Mouse (Mus musculus) mesoderm, embryonic 11.5 days (tissue): ENCODE measurements at regions not wholly inside any gene's neighbourhood (a gene's known extent, or its start where the extent isn't known, plus 50 kb on each side); places are given as distances from the start of the nearest gene placed in this dataset.
"Not testable (repeated sequence)": the region's sequence is repeated elsewhere in the genome, so short reads cannot be mapped to it uniquely, and the experiment has no call there.

Source experiments
- DNase-seq: peaks from one replicate; pipeline ENCODE4 v3.0.0-alpha.2; 2012; ENCODE audit warnings: low read depth, low spot score

DNA sequence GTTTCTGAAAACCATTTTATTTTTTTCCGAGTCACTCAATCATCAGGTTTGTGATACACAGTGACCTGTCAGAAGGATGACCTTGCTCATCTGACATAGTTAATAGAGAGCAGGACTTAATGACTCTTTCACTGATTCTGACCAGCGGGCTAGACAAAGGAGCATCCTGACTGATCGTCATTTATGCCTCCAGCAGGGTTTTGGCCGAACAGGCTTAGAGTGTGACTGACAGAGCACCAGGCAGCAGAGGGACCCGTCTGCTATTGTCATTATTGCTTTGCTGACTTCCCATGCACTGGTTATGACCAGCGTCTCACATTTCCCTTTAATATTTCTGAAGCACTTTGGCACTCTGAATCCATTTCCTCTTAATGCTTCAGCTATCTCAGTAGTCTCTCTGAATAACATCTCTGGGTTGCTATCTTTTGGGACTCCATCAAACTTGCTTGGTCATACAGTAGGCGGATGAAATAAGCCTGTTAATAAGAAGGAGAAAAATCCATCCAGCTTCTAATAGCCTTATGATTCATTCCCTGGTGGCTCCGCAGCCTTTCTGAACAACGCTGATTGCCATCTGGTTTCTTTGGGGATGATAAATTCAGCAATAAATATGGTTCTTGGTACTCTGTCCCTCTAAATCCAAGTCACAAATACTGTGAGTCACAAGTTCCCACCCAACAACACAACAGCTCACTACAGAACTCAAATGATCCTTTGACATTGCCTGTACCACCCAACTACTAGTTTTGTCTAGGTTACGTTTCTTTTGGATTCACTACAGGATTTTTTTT, 820.8 kb upstream of the Sox9 start:
- peak; percentile 44 for DNase-seq

DNA sequence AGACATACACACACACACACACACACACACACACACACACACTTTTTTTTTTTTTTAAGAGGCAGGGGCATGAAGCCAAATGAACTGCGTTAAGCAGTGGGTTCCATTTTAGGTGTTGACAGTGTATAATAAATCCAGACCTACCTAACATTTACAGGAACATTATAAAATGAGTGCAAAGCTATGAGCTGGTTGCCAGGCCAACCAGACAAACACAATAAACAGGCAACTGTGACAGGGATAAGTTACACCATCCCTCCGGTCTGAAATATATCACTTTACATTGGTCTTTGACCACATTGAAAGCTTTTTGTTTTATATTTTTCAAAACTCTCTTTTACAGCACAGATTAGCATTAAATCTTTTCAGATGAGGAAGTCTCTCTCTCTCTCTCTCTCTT, 820.2 kb upstream of the Sox9 start:
- DNase-seq: peak; percentile 59

GRCm38 (mm10) chr11:111964066-111964465, 818.0 kb upstream of the Sox9 start:
- no peak for DNase-seq

DNA sequence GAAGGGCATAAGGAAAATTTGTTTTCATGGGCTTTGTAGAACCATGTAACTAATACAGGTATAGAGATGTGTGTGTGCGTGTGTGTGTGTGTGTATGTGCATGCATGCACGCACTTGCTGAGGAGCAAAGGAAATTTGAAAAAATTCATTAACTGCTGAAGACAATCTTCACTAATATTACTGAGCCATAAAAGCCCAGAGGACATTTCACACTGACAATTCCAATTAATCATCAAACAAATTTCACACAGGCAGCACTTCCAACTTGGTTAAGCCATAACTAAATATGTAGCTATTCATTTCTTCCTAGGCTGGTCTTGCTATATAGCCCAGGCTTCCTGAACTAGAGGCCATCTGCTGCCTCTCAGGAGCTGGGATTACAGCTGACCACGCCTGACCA, 815.6 kb upstream of the Sox9 start:
- no peak for DNase-seq

DNA sequence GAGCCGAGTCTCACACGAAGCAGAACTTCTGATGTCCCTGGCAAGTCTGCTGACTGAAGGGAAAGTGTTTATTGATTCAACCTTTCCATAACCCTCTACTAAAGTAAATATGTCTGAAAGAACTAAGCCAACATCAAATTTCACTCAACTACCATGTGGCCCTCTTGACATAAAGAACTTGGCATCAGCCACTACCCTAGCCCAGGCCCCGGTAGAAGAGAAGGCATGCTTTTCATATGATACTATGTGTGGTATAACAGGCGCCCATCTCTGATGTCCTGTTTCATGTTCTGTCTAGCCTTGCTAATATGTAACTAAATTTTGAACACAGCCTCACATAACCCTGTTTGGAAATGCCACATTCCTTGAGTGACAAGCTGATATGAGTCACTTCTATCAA, 811.0 kb upstream of the Sox9 start:
- DNase-seq: no peak

- no peak for DNase-seq
Measured at GRCm38 (mm10) chr11:111978667-111979066, 803.4 kb upstream of the Sox9 start.

DNA sequence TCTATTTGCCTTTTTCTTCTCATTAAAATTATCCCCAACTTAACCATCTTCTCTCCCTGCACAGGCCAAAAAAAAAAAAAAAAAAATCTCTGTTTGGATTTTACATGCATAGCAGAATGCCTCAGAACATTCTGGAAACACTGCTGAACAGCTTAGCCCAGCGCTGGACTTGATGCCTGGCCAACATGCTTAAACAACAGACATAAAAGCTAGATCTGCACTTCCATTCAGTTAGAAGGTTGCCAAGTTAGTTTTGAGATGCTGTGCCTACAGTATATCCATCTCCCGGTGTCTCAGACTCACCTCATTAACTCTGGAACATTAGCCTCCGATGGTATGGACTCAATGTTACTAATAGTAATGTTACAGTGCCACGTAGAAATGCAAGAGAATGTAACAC, 785.6 kb upstream of the Sox9 start:
- DNase-seq: no peak

DNA sequence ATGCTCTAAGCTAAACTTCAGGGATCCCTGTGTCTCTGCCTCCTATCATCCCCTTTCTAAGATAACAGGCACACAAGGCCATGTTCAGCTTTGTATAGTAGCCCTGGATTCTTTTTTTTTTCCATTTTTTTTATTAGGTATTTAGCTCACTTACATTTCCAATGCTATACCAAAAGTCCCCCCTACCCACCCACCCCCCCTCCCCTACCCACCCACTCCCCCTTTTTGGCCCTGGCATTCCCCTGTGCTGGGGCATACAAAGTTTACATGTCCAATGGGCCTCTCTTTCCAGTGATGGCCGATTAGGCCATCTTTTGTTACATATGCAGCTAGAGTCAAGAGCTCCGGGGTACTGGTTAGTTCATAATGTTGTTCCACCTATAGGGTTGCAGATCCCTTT, 771.2 kb upstream of the Sox9 start:
- not testable (repeated sequence) for DNase-seq

GRCm38 (mm10) chr11:112017906-112018305, 764.1 kb upstream of the Sox9 start:
- DNase-seq: no peak

GRCm38 (mm10) chr11:112028031-112028430, 754.0 kb upstream of the Sox9 start:
- peak; percentile 58 for DNase-seq

DNA sequence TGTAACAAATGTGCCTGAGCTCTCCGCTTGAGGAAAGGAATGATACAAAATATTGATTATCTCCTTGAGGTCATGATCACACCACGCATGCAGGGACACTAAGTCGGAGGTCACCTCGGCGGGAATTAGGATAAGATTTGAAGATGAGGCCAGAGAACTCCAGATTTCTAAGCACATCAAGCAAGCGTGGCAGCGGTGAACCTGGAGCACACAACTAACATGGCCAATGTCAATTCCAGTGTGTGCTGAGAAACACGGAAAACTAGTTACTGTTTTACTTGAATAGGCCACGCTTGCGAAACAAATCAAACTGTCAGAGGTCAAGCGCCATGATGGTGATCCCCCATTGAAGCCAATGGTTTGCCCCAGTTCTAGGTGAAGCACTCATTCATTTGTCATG, 743.3 kb upstream of the Sox9 start:
- DNase-seq: no peak

GRCm38 (mm10) chr11:112044455-112044854, 737.6 kb upstream of the Sox9 start:
- DNase-seq: no peak

DNA sequence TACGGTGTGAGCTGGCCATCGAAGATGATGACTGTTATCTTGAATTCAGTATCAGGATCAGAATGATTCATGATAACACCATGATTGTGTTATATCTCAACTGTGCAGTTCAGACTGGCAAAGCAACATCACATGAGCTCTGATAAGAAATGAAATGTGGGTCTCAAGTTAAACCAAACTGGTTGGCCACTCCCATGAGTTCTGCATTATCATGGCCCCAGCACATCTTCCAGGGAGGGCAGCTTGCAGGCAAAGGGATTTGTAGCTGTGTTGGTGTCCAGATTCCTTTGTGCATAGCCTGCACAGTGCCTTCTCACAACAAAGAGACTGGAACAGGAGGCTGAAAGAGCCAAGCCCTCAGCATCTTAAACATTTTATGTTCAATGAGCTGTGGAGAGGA, 736.7 kb upstream of the Sox9 start:
- no peak for DNase-seq

GRCm38 (mm10) chr11:112050362-112050761, 731.7 kb upstream of the Sox9 start:
- no peak for DNase-seq

GRCm38 (mm10) chr11:112055591-112055990, 726.4 kb upstream of the Sox9 start:
- DNase-seq: no peak

GRCm38 (mm10) chr11:112067176-112067575, 714.8 kb upstream of the Sox9 start:
- peak; percentile 14 for DNase-seq

- DNase-seq: no peak
Measured at GRCm38 (mm10) chr11:112068821-112069220, 713.2 kb upstream of the Sox9 start.

GRCm38 (mm10) chr11:112071571-112071970, 710.5 kb upstream of the Sox9 start:
- DNase-seq: no peak

GRCm38 (mm10) chr11:112081386-112081785, 700.6 kb upstream of the Sox9 start:
- DNase-seq: no peak

GRCm38 (mm10) chr11:112083019-112083418, 699.0 kb upstream of the Sox9 start:
- DNase-seq: no peak

- no peak for DNase-seq
Measured at GRCm38 (mm10) chr11:112092168-112092567, 689.9 kb upstream of the Sox9 start.

DNA sequence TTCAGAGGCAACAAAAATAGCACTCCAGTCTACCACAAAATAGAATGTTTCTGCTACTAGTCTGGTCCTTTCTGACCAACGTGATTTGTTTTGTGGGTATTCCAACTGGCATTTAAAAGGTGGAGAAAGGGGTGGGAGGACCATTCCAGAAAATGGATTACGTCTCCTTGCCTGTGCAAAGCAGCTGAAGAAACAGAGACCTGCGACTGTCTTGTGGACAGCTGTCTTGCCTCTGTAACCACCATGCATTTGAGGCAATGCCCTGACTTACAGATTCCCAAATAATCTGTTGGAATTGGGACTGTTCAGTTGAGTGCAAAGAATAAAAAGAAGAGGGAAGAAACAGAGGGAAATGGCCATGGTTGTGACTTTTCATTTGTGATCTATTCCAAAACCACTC, 687.0 kb upstream of the Sox9 start:
- no peak for DNase-seq

DNA sequence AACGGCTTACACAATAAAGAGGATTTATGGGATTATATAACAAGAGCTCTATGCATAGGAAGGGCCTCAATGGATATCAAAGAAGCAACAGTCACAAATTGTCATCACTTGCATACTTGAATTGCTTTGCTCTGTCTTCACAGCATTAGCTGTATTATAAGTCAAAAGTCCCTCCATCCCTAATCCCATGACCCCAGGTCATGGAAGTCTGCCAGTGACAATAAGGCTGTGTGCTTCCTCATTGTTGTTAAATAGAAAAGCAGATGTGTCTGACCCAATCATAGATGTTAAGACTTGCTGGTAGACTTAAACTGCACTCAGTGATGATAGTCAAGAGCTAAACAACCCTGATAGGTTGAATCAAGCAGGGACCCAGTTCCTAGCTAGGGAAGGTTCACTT, 683.9 kb upstream of the Sox9 start:
- no peak for DNase-seq

DNA sequence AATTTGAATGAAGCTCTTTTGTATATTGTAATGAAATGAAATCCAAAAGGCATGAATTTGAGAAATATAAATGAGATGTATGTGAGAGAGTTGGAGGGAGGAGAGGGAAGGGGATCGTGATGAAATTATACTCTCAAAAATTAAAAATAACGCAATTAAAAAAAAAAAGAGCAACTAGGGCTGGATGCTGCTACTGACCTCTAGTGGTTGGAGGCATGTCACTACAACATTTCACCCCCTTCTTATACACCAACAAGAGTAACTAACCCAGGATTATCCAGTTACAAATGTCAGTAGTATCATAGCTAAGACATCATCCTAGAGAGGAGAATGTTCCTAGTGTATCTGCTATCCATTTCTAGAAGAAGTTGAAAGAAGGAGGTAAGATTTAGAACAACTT, 678.8 kb upstream of the Sox9 start:
- DNase-seq: no peak
